Mouse (Mus musculus): Measurements from ENCODE around the gene Tbp.

GRCm38 (mm10) chr17:15510694-15511093 lies 11.0 kb downstream of the Tbp start:
- TF ChIP-seq GATA1 (IDR thresholded peaks at IDR 0.05; ENCODE audit: low read length) (no peak), TAL1 (IDR thresholded peaks at IDR 0.05; ENCODE audit: low read length) (no peak)
